Mouse (Mus musculus) erythroblast, embryonic 14.5 days (primary cell): ENCODE measurements around the gene Cmip. TPM values are rescaled to one million over a fixed set of nuclear protein-coding genes. Genes with fewer than 3 reads are reported as not detected.

Source experiments
- H3K27me3 ChIP-seq: 2 replicates; pipeline ENCODE4 v1.6.1; 2012; ENCODE audit warnings: inconsistent platforms; ENCODE audit not compliant: control insufficient read depth
- H3K36me3 ChIP-seq: 2 replicates; pipeline ENCODE4 v1.6.1; 2012; ENCODE audit warnings: mild to moderate bottlenecking, inconsistent platforms; ENCODE audit not compliant: control insufficient read depth
- H3K4me1 ChIP-seq: 2 replicates; pipeline ENCODE4 v1.6.1; 2012; ENCODE audit warnings: inconsistent platforms; ENCODE audit not compliant: control insufficient read depth
- H3K4me3 ChIP-seq: replicated peaks from 2 replicates; pipeline ENCODE3; 2012; ENCODE audit warnings: moderate library complexity, mild to moderate bottlenecking, inconsistent platforms
- H3K9me3 ChIP-seq: 2 replicates; pipeline ENCODE4 v1.6.1; 2012; ENCODE audit warnings: low read length, inconsistent platforms, mixed read lengths; ENCODE audit not compliant: control insufficient read depth
- GATA1 ChIP-seq: IDR thresholded peaks from 2 replicates; pipeline ENCODE4 v1.6.1; 2012; ENCODE audit warnings: low read length, inconsistent platforms, mixed read lengths
- TAL1 ChIP-seq: IDR thresholded peaks from 3 replicates; pipeline ENCODE4 v1.6.1; 2012; ENCODE audit warnings: low read length, inconsistent platforms, mixed read lengths
- polyA plus RNA-seq: library from polyadenylated mRNA; stranded (reverse); fragments of >175 nt; gene quantifications from 2 replicates; pipeline ENCODE4 v1.2.3, GENCODE M21; 2012

Cmip gene
- polyA plus RNA-seq, 1 experiment: 8.2 TPM

DNA sequence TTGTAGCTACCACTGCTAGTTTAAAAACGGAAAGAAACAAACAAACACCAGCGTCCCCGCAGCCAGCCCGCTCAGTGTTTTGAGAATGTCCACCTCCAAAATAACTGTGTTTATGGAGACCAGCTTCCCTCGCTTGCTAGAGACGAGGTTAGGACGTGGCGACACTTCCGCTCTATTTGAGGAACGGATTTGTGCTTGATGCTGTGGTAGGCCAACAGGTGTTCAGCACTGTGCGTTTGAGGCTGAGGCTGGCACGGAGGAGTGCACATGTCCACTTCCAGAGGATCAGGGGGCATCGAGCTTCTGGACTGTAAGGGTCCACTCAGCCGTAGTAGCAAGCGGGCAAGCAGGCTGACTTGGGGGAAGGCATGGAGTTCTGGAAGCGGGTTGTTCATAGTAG lies 58.9 kb downstream of the Cmip start:
- Histone ChIP-seq H3K36me3 (peaks cover 52% of the 10 kb centered on the region), H3K27me3 (no peaks in the 10 kb centered on the region), H3K9me3 (no peaks in the 10 kb centered on the region), H3K4me3 (no peak overlapping the region), H3K4me1 (peaks cover 27% of the 10 kb centered on the region)
- TF ChIP-seq GATA1 (no peak), TAL1 (no peak)

DNA sequence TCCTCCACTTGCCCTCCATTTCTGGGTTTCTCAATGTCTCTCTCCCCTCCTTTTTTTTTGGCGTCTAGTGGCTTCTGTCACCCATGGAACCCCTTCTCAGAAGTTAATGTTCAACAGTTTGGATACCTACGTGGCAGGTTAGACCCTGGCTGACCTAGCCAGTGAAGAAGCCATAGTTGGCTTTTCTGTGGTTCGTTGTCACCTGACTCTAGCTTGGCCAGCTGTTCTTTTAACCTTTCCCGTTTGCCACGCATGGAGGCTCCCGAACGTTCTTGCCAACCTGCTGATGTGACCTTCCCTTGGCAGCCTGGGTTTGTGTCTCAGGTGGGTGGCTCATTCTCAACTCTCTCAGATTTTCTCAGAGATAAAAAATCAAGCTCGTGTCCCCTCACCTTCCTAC lies 60.6 kb downstream of the Cmip start:
- H3K4me1 ChIP-seq: peaks cover 39% of the 10 kb centered on the region

DNA sequence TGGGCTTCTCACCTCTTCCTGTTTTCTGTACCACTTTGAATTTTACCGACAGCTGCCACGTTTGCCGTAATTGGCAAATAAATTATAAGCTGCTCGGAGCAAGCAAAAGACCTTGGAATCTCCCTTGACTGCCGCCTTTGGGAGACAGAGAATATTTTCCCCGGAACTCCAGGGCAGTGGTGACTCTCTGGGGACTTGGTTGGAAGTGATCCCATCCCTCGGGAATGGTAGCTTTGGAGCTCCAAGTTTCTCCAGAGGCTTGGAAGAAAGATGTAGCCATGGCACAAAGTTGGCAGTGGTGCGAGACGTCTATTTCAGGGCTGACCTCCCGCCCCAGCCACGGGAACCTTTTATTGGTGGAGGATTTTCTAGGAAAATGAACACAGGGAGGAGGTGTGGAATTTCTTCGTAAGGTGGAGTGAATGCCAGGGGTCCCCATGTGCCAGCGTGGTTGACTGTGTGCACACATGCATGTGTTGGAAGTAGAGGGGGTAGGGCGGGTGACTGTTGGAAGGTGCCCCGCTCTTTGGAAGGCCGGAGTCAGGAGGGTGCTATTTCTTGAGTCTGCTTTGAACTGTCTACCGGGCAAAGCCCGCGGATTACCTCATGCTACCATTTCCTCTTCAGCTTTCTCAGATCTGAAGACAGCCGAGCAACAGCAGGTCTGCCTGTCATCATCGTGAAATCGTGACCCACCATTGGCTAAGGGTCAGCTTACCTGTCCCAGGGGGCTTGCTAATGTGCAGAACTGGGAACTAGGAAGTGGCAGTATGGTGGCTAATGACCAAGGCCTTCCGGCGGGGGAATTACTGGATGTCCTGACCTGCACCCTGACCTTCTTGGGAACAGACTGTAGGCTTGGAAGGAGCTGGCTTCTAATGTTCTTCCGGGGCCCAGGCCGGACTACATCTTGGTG lies 62.3 kb downstream of the Cmip start:
- Histone ChIP-seq H3K4me3 (no peak overlapping the region), H3K36me3 (peaks cover 58% of the 10 kb centered on the region), H3K4me1 (peaks cover 49% of the 10 kb centered on the region), H3K9me3 (no peaks in the 10 kb centered on the region), H3K27me3 (no peaks in the 10 kb centered on the region)
- TF ChIP-seq GATA1 (no peak), TAL1 (no peak)

More for the DNA sequence above, 60.6 kb downstream of the Cmip start:
- Histone ChIP-seq H3K36me3 (peaks cover 50% of the 10 kb centered on the region), H3K27me3 (no peaks in the 10 kb centered on the region), H3K9me3 (no peaks in the 10 kb centered on the region), H3K4me3 (no peak overlapping the region)
- TF ChIP-seq TAL1 (no peak), GATA1 (no peak)

DNA sequence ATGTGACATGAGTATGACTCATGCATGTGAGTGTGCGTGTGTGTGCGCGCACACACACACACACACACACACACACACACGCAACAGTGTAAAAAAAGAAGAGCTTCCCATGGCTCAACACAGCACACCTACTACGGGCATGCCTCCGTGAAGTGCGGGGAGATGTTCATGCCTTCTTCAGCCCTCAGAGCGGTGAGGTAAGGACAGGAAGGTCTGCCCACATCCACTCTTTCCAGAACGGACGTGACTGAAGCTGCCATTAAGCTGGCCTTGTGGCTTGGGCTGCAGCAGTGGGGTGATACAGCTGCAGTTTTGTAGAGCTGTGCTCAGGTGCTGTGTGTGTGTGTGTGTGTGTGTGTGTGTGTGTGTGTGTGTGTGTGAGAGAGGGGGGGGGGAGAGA lies 63.8 kb downstream of the Cmip start:
- Histone ChIP-seq H3K4me1 (peaks cover 49% of the 10 kb centered on the region), H3K9me3 (no peaks in the 10 kb centered on the region), H3K36me3 (peaks cover 71% of the 10 kb centered on the region), H3K27me3 (no peaks in the 10 kb centered on the region), H3K4me3 (no peak overlapping the region)
- no peak for TF ChIP-seq GATA1
- no peak for TF ChIP-seq TAL1

DNA sequence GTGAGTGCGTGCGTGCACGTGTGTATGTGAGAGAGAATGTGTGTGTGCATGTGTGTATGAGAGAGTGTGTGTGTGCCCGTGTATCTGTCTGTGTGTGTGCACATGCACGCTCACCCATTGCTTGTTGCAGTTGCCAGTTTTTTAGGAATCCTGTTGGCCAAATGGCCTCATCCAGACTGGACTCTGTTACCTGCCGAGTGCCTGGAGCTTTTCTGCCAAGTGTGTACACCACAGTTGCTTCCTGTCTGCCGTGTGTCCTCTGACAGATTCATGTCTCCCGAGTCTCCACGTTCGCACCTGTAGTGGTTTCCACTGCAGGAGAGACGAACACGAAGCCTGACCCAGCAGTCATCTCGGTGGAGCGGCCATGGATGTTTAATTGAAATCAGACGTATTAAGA lies 64.4 kb downstream of the Cmip start:
- H3K27me3 ChIP-seq: no peaks in the 10 kb centered on the region
- no peak overlapping the region for H3K4me3 ChIP-seq
- TF ChIP-seq TAL1: no peak
- no peak for TF ChIP-seq GATA1
- peaks cover 51% of the 10 kb centered on the region for H3K4me1 ChIP-seq
- peaks cover 71% of the 10 kb centered on the region for H3K36me3 ChIP-seq
- H3K9me3 ChIP-seq: no peaks in the 10 kb centered on the region

DNA sequence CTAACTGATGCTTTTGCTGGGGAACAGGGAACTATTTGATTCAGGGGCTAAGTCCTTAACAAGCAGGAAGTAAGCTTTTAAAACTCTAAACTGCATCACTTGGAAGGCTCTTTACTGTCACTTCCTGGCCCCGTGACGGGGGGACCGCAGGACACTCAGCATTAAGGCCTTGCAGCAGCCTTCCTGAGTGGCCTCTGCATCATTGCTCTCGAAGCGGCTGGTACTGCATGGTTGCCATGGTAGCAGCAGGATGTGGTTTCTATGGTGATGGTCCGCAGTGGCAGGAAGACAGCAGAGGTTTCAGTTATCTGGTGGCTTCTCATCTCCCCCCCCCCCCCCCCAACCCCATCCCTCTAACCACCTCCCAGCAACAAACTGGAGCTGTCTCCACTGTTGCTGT lies 65.2 kb downstream of the Cmip start:
- Histone ChIP-seq H3K27me3 (no peaks in the 10 kb centered on the region), H3K9me3 (no peaks in the 10 kb centered on the region), H3K4me1 (peaks cover 51% of the 10 kb centered on the region), H3K36me3 (peaks cover 67% of the 10 kb centered on the region), H3K4me3 (no peak overlapping the region)
- TF ChIP-seq TAL1 (no peak), GATA1 (no peak)

DNA sequence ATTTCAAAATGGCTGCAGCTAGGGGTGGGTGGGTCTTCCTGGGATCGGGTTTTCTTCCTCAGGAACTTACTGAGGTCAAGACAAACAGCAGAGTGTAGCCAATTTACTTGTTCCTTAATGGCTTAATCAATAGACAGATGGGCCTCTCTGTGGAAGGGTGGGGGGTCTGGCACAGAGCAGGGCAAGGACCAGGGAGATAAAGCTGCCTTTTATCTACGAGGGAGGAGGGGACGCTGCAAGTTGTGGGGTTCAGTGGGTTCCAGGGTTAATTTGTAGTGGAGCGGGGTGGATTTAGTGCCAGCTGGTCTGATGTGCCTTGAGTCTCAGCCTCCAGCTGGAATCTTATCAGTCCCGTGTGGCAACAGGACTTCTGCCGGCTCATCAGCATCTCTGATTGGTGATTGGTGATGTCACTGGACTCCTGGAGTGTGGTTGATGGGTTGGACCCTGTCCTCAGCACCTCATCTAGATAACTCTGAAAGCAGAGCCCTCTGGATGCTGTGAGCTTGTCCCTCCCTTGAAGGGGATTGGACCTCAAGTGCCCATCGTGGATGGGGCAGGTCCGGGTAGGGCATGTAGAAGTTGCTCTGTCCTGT lies 65.9 kb downstream of the Cmip start:
- no peak for TF ChIP-seq GATA1
- no peak for TF ChIP-seq TAL1
- H3K4me1 ChIP-seq: peaks cover 56% of the 10 kb centered on the region

DNA sequence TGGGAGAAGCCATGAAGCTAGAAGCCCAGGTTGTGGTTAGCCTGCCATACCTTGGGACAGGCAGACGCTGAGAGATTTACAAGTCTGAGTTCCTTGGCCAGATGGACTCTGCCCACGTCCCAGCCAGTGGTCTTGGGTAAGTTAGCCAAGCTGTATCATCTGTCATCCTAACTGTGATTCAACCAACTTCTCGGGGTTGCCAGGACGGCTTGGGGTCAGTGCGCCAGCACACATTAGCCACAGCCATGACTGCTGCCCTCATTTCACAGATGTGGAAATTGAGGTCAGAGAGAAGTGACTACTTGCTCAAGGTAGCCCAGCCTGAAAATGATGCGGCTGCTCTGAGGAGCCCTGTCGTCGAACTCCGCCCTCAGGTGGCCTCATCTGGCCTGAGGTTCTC lies 68.0 kb downstream of the Cmip start:
- TF ChIP-seq GATA1: no peak
- no peak for TF ChIP-seq TAL1

More for the DNA sequence above, 65.9 kb downstream of the Cmip start:
- Histone ChIP-seq H3K27me3 (no peaks in the 10 kb centered on the region), H3K36me3 (peaks cover 63% of the 10 kb centered on the region), H3K4me3 (no peak overlapping the region), H3K9me3 (no peaks in the 10 kb centered on the region)

DNA sequence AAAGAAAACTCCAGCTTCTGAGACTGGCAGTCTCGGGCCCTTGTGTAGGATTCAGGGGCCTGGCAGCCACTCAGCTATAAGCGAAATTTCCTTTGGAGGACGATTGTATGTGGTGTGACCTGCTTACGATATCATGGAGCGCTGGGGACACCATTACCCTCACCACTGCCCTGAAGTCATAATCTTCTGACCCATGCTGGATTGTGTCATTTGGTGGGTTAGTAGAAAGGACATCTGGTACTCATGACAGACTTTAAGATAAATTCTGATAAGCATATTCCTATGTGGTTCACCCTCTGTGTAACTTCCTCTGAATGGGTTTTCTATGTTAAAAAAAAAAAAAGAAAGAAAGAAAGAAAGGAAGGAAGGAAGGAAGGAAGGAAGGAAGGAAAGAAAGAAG lies 69.9 kb downstream of the Cmip start:
- H3K27me3 ChIP-seq: no peaks in the 10 kb centered on the region
- H3K4me1 ChIP-seq: peaks cover 59% of the 10 kb centered on the region
- H3K9me3 ChIP-seq: no peaks in the 10 kb centered on the region
- peaks cover 32% of the 10 kb centered on the region for H3K36me3 ChIP-seq
- no peak overlapping the region for H3K4me3 ChIP-seq
- no peak for TF ChIP-seq GATA1
- TF ChIP-seq TAL1: no peak

More for the DNA sequence above, 68.0 kb downstream of the Cmip start:
- no peaks in the 10 kb centered on the region for H3K27me3 ChIP-seq
- H3K9me3 ChIP-seq: no peaks in the 10 kb centered on the region
- no peak overlapping the region for H3K4me3 ChIP-seq
- peaks cover 48% of the 10 kb centered on the region for H3K36me3 ChIP-seq
- H3K4me1 ChIP-seq: peaks cover 60% of the 10 kb centered on the region
